Mouse (Mus musculus): ENCODE measurements at regions not wholly inside any gene's neighbourhood (a gene's known extent, or its start where the extent isn't known, plus 50 kb on each side); places are given as distances from the start of the nearest gene placed in this dataset.

- DNase-seq: no peak
Observed at GRCm38 (mm10) chr6:127253935-127254334, 101.9 kb upstream of the Ccnd2 start.

DNA sequence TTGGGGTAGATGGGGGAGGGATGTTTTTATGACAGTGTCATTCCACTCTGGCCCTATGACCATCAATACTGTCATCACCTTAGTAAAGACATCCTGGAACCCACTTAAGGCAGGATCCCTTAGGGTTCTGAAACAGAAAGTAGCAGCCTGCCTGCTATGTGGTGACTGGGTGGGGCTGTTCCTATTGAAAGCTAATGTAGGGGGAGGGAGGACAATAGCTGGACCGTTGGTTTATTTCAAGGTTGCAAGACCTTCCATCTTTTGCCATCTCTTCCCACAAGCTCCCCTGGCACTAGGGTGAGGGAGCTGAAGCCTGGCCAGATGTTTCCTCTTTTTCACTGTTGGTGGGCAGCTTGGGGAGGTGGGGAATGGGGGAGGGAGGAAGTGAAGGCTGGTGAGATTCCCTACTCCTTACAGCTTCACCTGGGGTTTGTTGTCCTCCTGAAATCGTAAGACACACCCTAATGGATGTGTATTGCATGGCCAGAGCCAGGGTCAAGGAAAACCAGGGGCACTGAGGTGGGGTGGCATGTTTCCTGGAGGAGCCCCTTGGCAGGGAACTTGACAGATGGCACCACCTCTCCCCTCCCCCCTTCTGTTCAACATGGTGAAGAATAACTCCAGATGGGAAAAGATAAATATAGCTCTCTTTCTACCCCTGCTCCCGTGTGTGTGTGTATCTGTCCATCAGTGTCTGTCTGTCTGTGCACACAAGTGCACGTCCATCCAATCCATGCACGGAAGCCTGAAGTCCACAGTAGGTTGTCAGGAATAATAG is 112.1 kb upstream of the Ccnd2 start:
- DNase-seq: no peak

DNA sequence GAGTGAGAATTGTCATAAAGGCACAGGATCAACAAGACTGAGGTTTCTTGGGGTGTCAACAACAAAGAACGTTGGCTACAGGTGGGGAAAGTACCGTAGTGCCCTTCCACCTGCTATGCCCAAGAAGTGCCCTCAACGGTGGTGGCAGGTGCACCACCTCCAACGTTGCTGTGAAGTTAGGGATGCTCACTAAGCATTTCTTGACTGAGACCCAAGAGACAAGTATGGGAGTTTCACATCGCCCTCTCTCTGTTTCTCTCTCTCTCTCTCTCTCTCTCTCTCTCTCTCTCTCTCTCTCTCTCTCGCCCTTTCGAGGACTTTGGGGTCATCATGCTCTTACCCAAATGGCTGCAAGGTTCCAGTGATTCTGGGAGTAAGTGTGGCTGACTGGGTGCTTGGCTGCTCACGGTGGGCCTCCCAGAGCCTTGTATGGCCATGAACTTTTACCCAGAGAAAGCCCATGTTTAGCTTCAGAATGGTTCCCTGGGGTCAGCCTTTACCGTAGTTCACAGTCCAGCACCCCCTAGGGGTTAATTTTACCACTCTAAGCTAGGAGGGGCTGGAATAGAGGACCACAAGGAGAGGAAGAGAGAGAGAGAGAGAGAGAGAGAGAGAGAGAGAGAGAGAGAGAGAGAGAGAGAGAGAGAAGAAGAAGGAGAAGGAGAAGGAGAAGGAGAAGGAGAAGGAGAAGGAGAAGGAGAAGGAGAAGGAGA is 113.2 kb upstream of the Ccnd2 start:
- DNase-seq: no peak

GRCm38 (mm10) chr6:127265901-127266812 is 114.2 kb upstream of the Ccnd2 start:
- peak; percentile 16 for DNase-seq

DNA sequence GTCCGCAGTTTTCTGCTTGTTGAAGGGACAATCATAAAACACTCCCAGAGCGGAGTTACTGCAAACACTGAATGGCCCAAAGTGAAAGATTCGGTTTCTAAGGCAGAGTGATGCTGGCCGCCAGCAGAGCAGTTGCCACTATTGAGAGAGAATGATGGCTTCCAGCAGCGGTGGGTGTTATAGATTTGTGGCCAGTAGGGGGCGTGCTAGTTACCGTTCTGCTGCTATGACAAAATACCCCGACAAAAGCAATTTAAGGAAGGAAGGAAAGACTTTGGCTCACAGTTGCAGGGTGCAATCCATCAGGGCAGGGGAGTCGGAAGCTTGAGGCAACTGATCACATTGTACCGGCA is 114.8 kb upstream of the Ccnd2 start:
- DNase-seq: no peak

DNA sequence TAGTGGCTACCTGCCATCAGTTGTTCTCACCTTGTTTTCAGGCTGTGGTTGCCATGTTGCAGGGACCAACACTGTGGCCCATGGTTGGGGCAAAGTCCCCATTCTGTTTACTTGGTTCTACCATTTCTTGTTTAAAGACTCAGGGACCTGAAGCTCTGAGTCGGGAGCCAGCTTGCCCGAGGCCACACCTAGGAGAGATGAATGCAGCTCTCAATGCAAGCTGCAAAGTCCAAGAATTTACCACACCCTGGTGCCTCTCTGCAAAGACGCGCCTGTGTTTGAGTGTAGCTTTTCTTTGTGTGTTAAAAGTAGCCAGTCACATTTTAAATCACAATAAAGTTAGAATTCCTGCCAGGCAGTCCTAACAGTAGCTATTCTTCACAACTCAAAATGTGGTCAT is 117.0 kb upstream of the Ccnd2 start:
- no peak for DNase-seq

GRCm38 (mm10) chr6:127269525-127270044 is 117.6 kb upstream of the Ccnd2 start:
- no peak for DNase-seq

- DNase-seq: no peak
Observed at GRCm38 (mm10) chr6:127270774-127271173, 118.8 kb upstream of the Ccnd2 start.

DNA sequence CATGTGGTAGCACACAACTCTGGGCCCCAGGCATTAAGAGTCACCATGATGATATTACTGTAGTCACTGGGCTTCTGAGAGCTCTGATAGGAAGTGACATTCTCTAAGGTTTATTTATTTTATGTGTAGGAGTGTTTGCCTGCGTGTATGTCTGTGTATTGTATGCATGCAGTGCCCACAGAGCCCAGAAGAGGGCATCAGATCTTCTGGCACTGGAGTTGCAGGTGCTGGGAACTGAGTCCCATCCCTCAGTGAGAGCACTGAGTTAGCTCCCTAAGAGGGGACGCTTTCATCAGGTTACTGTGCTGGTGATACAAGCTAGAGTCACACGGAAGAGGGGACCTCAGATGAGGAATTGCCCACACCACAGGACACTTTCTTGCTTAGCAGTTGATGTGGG is 119.4 kb upstream of the Ccnd2 start:
- DNase-seq: no peak

- DNase-seq: no peak
Observed at GRCm38 (mm10) chr6:127272630-127273029, 120.6 kb upstream of the Ccnd2 start.

DNA sequence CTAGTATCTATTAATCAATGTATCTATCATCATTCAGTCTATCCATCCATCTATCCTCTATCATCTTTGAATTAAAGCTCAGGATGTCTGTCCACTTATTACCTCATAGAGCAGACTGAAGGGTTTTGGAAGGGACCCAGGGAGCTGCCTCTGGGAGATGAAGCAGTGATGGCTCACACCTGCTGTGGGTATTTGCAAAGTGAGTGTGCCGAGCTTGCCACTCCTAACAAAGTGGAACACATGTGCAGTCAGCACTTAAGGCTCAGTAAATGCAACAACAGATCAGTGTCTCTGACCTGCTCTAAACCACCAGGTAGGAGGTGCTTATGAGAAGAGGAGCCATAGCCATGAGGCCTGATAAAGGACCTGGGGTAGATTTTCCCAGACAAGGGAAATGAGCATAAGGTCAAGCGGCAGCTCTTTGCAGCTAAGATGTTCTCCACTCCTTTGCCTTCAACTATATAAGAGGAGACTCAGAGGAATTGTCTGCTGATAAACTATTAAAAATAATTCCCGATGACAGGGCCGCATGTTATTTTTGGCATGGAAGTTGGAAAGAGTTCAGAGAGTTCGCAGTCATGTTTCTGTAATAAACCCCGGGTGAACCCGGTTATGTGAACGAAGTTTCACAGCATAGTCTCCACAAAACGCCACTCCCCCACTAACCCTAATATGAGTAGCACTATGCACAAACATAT is 122.9 kb upstream of the Ccnd2 start:
- DNase-seq: no peak

- DNase-seq: no peak
Observed at GRCm38 (mm10) chr6:127275430-127275784, 123.4 kb upstream of the Ccnd2 start.

- DNase-seq: no peak
Observed at GRCm38 (mm10) chr6:127276362-127276761, 124.4 kb upstream of the Ccnd2 start.

DNA sequence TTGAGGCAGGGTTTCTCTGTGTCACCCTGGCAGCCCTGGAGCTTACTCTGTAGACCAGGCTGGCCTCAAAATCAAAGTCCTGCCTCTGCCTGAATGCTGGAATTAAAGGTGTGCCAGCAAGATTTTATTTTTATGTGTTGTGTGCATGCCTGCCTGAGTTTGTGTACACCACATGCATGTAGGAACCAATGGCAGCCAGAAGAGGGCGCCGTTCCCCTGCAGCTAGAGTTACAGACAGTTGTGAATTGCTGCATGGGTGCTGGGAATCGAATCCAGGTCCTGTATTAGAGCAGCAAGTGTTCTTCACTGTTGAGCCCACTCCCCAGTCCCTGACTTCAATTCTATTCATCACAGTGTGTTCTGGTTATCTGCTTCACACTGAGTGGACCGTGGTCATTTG is 126.4 kb upstream of the Ccnd2 start:
- DNase-seq: no peak

- no peak for DNase-seq
Observed at GRCm38 (mm10) chr6:127284226-127284625, 132.2 kb upstream of the Ccnd2 start.

- no peak for DNase-seq
Observed at GRCm38 (mm10) chr6:127286681-127287476, 134.9 kb upstream of the Ccnd2 start.

- DNase-seq: no peak
Observed at GRCm38 (mm10) chr6:127288946-127289345, 137.0 kb upstream of the Ccnd2 start.

DNA sequence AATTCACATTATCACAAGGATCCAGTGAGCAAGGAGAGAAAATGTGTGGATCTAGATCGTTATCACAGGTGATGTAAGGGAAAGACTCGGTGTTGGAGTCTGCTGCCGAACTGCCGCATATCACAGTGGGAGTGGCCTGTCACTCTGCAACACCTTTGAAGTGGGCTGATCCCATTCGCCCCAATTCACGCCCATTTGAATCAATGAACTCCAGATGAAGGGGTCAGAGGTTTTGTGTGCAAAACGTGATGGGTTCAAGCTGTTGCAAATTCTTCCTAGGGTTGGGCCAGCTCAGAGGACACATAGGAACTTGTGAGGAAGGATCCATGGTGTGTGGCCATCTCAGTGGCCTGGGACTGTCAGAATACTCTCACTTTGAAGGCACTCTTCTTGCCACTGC is 139.9 kb upstream of the Ccnd2 start:
- no peak for DNase-seq

DNA sequence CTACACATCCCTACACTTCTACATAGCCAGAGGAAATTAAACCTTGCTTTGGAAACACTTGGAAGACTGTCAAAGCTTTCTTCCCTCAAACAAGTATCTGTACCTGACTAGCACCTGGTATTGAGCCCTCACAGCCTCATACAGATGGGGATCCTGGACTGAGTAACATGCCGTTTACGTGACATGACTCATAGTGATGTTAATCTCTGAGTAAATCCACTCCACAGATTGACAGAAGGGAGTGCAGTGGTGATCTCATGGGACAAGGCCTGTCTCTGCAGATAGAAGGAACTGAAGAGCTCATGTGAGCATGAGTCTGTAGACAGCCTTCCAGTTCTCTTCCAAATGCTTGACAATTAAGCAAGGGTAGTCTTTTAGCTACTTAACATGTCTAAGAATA is 141.8 kb upstream of the Ccnd2 start:
- DNase-seq: no peak

- no peak for DNase-seq
Observed at GRCm38 (mm10) chr6:127298105-127298504, 146.1 kb upstream of the Ccnd2 start.

GRCm38 (mm10) chr6:127311192-127312054 is 135.2 kb upstream of the Parp11 start:
- DNase-seq: no peak
